Mouse (Mus musculus): ENCODE data around the gene Traf3ip2. TPM values are rescaled to one million over a fixed set of nuclear protein-coding genes. Genes with fewer than 3 reads are reported as not detected.

Traf3ip2 gene
- total RNA-seq, 2 experiments from 2014 or later, result 5.0 to 8.0 TPM

DNA sequence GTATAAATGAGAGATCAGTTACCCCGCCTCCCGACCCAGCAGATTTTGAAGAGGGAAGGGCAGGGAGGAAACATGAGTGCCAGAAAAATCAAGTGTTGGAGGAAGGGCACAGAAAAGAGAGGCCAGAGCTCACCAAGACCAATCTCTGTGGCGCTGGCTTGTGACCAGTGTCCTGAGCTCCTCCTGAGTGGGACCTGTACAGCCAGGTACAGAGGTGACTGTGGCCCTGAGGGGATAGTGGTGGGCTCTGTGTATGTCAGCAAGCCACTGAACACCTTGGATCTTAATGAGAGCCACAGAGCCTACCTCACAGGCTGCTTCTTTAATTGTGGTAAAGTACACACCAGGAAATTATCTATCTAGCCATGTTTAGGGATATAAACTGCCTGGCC lies 14.9 kb upstream of the Traf3ip2 start:
- intact Hi-C loops (cut with DNase I), result no loop called here
- no peak for DNase-seq (ENCODE audit: low spot score)

DNA sequence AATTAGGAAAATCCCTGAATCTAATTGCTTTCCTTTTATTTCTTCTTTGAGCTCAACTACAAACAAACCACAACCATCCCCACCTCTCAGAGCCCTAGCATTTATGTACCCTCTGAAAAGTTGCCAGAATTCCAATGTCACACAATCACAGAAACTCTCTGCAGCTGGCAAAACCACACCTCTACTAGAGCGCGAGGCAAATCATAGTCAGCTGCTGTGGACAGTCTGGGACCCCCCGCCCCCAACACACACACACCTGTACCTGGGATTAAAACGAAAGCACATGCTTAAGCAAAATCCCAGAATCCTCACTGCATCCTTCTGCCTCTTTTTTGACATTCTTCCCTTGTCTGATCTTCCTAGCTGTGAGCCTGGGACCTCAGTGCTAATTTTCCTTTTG lies 13.1 kb upstream of the Traf3ip2 start:
- intact Hi-C loops (cut with DNase I), result no loop called here
- DNase-seq (ENCODE audit: low spot score), result no peak

DNA sequence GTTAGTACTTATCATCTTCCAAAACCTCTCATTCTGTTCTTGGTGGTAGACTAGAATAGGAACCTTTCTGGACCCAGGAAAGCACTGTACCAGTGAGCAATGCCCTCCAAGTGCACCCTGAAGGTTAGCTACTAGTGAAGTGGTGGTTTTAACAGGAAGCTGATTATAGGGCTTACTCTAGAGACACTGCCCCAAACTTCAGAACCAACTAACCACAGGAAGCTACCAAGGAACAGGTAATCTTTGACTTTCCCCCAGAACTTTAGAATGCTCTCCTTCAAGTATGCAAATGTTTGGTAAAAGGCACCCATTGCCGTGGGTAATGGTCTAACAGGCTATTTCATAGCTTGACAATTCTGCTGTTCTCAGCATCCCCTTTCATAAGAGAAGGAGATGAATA lies 12.6 kb upstream of the Traf3ip2 start:
- intact Hi-C loops (cut with DNase I), result no loop called here
- no peak for DNase-seq (ENCODE audit: low spot score)

DNA sequence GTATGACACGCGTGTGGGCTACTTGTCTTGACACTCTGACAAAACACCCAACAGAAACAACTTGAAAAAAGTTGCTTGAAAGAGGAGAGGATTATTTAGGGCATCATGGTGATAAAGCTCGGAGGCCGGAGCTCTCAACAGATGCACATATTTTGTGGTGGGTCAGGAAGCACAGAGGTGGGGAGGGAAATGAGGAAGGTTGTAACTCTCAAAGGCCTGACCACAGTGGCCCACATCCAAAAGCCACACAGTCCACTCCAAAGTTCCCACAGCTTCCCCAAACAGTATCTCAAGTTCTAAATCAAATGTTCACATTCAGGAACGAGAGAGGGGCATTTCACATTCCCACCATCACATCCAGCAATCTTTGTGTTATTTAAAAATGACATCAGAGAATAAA lies 11.7 kb upstream of the Traf3ip2 start:
- intact Hi-C loops (cut with DNase I), result no loop called here
- no peak for DNase-seq (ENCODE audit: low spot score)

DNA sequence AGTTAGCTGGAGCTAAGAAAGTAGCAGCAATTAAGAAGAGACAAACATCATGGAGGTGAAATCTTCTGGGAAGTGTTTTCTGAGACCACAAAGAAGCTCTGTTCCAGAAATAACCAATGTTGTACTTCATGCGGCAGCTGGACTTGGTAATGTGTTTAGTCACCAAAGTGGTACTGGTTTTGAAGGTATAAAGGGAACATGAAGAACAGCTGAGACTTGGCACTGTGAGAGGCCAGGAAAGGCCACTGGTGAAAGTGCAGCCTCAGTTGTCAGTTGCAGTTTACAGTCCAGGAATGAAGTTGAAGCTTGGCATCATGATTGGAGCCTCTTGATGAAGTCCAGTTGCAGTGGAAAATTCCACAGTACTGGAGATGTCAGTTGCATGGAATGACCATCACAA lies 6.3 kb upstream of the Traf3ip2 start:
- intact Hi-C loops (cut with DNase I), result no loop called here
- no peak for DNase-seq (ENCODE audit: low spot score)

DNA sequence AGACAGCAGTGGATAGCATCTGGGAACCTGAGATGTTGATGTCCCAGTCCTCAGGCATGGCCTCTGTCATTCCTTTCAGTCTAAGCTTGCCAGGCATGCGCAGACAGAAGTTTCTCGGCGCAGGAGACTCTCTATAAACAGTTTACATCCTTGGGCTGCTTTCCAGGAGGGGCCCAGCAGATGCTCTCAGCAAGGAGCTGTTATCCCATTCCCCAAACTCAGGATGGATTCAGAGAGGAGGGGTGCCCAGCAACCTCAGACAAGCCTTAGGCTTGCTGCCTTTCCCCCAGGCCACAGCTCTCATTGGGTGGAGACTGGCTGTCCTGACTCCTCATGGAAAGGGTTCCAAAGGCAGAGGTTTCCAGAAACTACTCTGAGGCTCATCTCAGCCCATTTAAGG lies 1.5 kb upstream of the Traf3ip2 start:
- intact Hi-C loops (cut with DNase I), result loop anchor here (5.0 kb wide), 3 partner anchors 39 to 74 kb away; no protein-coding TSS in a partner anchor
- DNase-seq (ENCODE audit: low spot score), result no peak

DNA sequence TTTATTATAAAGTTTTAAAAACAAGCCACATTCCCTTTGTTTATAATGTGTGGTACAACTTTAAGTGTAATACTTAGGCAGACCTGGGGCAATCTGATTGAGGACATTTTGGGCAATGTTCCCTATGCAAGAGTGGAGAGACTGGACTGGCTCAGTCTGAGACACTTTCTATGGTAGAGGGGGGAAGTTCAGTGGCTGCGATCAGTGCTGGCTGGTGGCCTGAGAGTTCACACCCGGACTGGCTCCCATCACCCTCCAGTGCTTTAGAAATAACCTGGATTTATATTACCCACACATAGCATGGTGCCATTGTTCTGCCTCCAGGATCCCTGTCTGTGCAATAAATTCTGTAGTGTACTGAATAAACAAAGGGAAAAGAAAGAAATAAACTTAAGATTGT lies 603 bp upstream of the Traf3ip2 start:
- no peak for DNase-seq (ENCODE audit: low spot score)
- intact Hi-C loops (cut with DNase I), result loop anchor here (5.0 kb wide), 3 partner anchors 40 to 75 kb away; no protein-coding TSS in a partner anchor

DNA sequence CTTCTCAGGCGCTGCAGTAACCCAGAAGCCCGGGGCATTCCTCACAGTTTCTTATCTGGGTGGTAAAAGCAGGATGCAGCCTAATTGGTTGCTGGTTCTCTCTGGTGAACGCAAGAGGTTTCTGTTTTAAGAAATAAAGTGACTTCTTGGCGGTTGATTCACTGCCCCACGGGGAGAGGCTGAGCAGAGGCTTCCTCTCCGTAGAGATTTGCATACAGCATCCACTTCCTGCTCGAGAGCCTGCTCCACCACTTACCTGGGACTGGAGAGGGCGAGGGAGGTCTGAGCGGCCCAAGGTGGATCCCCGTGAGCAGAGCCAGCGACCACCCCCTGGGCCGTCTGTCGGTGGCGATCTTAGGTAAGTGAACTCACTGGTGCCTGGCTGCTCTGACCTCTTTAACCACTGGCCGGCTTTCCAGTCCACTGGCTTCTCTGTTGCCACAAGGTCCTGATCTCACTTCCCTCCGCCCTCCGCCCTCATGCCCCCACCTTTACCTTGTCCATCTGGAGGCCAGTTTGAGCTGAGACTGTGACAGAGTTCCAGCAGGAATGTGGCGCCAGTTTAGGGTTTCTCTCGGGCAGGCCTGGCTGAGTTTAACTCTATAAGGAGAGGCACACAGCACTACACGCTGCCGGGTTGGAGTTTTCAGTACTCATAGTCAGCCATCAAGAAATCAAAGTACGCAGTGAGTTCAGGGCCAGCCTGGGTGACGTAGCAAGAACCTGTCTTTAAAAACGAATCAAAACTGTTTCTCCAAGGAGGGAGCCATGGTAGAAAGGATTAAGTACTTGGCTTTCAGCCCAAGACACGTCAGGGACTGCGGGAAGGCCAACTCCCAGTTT lies 476 bp downstream of the Traf3ip2 start:
- intact Hi-C loops (cut with DNase I), result loop anchor here (5.0 kb wide), 3 partner anchors 41 to 76 kb away; no protein-coding TSS in a partner anchor
- peak; percentile 51 for DNase-seq (ENCODE audit: low spot score)

DNA sequence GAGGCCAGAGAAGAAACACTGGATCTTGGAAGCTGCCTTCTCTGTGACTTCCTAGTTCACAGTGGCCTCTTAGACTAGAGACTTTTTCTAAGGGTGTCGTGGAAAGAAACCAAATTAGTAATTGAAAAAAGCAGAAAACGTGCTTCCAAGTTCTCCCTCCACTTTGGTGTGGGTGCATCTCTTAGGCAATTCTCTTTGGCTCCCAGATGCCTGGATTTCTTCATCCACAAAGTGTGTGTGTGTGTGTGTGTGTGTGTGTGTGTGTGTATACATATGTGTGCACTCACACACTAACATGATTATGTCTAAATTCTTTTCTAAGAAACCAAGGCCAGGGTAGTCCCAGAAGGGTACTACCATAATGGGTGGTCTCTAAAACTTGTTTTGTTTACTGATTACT lies 1.2 kb downstream of the Traf3ip2 start:
- no peak for DNase-seq (ENCODE audit: low spot score)
- intact Hi-C loops (cut with DNase I), result loop anchor here (5.0 kb wide), 3 partner anchors 42 to 77 kb away; no protein-coding TSS in a partner anchor

DNA sequence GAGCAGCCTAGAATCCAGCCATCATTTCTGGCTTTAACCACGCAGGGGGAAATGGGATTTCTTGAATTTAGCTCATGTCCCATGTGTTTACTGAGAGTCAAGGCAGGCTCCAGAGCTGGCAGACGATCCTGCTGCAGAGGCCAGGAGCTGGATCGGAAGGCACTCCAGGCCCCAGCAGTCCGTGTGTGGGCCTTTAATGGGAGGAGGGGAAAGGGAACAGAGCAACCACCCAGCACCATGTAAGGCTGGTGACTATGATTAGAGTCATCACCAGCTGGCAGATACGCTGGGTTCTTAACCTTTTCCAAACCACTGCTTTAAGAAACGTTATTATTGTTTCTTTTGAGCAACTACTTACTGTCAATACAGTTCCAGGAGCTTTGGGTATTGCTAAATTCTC lies 1.9 kb downstream of the Traf3ip2 start:
- peak; percentile 80 for DNase-seq (ENCODE audit: low spot score)
- intact Hi-C loops (cut with DNase I), result loop anchor here (5.0 kb wide), 4 partner anchors 42 to 118 kb away; partner anchors contain the start of gene Rev3l

DNA sequence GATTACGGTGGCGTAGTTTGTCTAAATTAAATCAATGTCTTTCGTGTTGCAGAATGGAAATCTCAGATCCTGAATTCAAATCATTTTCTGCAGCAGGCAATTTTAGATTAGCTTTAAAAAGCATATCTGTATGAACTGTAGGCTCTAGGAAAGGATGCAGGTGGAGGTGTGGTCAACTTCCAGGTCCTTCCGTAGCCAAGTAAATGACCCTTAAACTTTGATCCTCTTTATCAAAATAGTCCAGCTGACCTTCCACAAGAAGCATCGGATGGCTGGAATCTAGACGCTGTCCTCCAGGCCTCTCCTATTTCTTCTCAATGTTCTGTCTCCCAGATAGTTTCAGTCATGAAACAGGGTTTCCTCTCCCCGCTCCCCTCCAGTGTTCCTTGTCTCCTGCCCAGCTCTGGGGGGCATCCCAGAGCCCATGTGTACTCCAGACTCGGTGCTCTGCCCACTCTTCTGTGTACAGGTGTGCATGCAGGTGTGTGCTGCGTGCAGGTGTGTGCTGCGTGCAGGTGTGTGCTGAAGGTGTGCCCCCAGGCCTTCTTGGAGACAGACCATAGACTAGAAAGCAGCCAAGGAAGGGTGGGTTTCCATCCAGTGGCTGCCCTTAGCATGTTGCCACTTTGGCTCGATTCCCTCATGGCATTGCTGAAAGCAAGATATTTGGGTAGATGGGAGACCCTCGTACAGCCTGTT lies 2.9 kb downstream of the Traf3ip2 start:
- intact Hi-C loops (cut with DNase I), result loop anchor here (5.0 kb wide), 1 partner anchor 117 kb away; the partner anchor contains the start of gene Rev3l

DNA sequence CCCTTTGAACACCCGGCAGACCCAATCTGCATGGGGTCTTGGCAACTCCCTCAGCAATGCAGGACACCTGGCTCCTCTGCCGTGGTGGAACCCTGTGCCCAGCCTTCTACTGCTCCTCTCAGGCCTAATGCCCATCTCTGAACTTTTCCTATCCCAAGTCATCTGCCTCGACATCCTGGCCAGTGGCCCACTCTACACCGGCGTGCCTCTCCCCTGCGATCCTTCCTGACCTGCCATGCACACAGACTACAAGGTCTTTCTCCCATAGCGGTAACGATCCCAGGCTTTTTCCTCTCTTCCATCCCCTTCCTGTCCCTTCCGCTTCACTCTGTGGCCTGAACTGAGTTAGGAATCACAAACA lies 3.5 kb downstream of the Traf3ip2 start:
- no peak for DNase-seq (ENCODE audit: low spot score)
- intact Hi-C loops (cut with DNase I), result loop anchor here (5.0 kb wide), 1 partner anchor 116 kb away; the partner anchor contains the start of gene Rev3l

More for the DNA sequence above, 2.9 kb downstream of the Traf3ip2 start:
- DNase-seq (ENCODE audit: low spot score), result no peak

DNA sequence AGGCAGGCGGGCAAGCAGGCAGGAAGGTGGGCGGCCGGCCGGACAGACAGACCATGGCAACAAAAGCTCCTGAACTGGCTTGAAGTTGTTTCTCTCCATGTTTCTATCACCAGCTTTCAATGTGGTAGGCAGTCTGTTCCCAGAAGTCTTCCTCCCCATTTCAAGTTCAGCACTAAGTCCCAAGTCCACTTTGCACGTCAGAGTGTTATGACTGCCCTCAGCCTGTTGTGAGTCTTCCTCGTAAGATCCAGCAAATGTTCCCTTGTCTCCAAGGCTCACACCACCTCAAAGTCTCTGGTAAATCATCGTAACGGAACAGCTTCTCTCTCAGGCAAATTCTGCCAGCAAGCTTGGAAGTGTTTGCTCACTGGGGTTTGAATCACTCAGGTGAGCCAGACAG lies 3.9 kb downstream of the Traf3ip2 start:
- no peak for DNase-seq (ENCODE audit: low spot score)
- intact Hi-C loops (cut with DNase I), result loop anchor here (5.0 kb wide), 1 partner anchor 116 kb away; the partner anchor contains the start of gene Rev3l

DNA sequence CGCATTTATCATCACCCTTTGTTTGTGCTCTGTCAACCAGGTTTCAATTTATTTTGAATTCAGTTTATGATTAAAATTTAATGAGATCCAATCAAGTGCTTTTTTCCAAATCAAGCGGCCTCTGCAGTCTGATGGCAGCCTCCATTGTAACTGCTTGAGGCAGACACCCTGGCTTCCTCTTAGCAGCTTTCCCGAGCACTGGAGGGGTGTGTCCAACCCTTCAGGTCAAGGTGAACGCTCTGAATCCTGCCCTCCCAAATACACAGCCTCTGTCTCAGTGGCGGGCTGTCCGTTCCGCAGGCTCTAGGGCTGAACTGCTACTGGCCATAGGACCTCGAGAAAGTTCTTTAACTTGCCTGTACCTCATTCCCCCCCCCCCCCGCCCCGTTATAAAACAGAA lies 5.7 kb downstream of the Traf3ip2 start:
- intact Hi-C loops (cut with DNase I), result loop anchor here (5.0 kb wide), 1 partner anchor 114 kb away; the partner anchor contains the start of gene Rev3l
- no peak for DNase-seq (ENCODE audit: low spot score)

DNA sequence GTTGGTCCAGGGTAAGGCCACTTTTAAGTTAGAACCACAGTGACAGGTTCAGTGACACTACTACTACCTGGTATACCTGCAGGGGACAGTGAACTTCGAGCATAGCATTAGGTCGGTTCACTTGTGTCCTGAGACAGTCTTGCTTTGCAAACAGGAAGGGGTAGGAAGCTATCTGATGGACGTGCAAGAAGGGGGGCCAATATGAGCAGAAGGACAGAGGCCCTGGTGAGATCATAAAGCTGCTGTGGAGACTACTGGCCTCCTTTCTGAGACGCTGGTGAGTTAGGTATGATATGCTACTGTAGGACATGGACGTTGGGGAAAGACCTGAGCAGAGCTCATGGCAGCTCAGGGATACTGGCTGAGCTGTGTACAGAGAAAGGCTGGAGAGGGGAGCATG lies 7.9 kb downstream of the Traf3ip2 start:
- no peak for DNase-seq (ENCODE audit: low spot score)
- intact Hi-C loops (cut with DNase I), result no loop called here

DNA sequence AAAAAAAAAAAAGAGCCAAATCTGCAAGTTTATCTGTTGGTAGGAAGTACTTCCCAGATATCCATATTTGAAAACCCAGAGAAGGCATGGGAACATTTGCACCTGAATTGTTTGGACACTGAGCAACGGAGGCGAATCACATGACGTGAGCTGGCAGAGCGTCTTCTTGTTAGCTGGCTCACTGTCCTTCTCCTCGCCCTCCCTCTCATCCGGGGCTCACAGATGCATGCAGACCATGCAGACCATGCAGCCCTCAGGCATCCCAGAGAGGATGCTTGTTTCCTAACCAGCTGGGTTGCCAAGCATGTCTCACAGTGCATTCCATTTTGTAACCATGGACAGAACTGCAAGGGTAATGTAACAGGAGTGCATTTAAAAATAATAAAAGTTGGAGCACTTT lies 11.1 kb downstream of the Traf3ip2 start:
- DNase-seq (ENCODE audit: low spot score), result no peak
- intact Hi-C loops (cut with DNase I), result no loop called here

DNA sequence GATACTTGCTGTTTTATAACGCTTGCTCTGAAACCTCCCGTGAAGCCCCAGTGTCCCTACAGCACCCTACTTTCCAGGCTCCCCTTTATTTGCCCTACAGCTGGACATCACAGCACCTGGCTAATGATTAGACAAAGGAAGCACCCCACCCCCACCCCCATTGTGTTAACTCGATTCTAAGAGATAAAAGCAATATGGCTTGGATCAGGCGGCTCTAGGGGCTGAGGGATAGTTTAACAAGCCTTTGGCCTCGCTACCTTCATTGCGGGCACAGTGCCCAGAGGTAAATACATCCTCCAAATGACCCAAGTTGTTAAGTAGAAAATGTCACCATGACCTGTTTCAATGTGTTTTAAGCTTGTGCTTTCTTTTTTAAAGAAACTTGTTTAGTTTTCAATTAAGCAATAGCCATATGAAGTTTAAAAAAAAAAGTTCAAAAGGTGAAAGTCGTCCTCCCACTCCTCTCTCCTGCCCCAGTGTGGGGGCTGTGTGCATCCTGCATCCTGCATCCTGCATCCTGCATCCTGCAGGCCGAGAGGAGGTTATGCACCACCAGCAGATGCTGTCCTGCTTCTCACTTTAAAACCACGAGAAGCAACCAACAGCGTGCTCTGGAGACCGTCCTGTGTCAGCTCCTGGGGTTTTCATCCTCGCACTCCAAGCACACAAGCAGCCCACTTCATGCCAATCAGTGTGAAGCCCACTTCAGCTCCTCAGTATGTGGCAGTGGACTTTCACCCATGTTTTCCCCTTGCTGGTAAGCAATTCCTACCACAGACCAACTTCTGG lies 12.3 kb downstream of the Traf3ip2 start:
- intact Hi-C loops (cut with DNase I), result no loop called here
- no peak for DNase-seq (ENCODE audit: low spot score)

DNA sequence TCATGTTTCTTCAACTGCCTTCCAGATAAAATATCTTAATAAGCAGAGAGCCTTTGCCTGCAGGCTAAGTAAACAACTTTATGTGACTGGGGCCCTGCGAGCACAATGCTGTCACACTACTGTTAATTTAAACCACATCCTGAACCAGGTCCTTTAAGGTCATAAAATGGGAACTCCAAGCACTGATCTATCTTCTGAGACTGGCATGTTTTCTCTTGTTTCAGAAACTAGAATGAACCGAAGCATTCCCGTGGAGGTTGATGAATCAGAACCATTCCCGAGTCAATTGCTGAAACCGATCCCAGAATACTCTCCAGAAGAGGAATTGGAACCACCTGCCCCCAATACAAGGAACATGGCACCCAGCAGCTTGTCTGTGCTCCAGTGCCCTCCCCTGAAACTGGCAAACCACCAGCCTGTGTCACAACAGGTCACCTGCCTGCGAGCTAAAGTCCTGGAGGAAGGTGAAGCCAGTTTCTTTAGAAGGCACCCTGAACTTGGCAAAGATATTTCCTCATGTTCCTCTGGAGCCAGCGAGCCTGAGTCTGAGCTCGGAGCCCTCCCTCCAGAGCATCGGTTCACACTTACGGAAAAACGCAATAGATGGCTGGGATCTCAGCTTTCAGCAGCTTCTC lies 13.0 kb downstream of the Traf3ip2 start:
- intact Hi-C loops (cut with DNase I), result no loop called here
- DNase-seq (ENCODE audit: low spot score), result no peak

DNA sequence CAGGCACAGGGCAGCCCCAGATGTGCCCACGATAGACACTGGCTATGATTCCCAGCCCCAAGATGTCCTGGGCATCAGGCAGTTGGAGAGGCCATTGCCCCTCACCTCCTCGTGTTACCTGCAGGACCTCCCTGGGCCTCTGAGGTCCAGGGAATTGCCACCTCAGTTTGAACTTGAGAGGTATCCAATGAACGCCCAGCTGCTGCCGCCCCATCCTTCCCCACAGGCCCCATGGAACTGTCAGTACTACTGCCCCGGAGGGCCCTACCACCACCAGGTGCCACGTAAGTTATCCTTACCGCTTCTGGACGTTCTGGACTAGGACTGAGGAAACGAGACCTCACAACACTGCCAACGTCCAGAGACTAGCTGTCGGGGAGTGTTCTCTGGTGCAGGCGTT lies 13.6 kb downstream of the Traf3ip2 start:
- intact Hi-C loops (cut with DNase I), result no loop called here

More for the DNA sequence above, 13.6 kb downstream of the Traf3ip2 start:
- DNase-seq (ENCODE audit: low spot score), result no peak

All from heart, postnatal 25 days (tissue).